Mouse (Mus musculus) left cerebral cortex, postnatal 36 days (tissue): Measurements from ENCODE around the gene Sept1. TPM values are rescaled to one million over a fixed set of nuclear protein-coding genes. Genes with fewer than 3 reads are reported as not detected.
A peak's percentile ranks its signal among the peaks of the same experiment; 100 is the strongest.
"Not testable (repeated sequence)": the region's sequence is repeated elsewhere in the genome, so short reads cannot be mapped to it uniquely, and the experiment has no call there.

Experiments
- DNase-seq, 2 experiments: peaks; one replicate each; pipeline ENCODE4 v3.0.0; 2021 to 2022; ENCODE audit warnings: low spot score in 2 of 2, mixed read lengths in 1 of 2
- intact Hi-C: fragments of 180-260 bp; cut with DNase I; formaldehyde crosslinking; loops from one replicate; pipeline ENCODE4 v1.15.1; 2025
- total RNA-seq, 2 experiments: library from RNA; stranded (reverse); gene quantifications; 2 replicates each; pipeline ENCODE4 v1.2.3; 2021

Sept1 gene
- total RNA-seq, 2 experiments from 2014 or later: 3.2 to 5.6 TPM

GRCm38 (mm10) chr7:127255965-127256364, 23.0 kb upstream of the Sept1 start:
- intact Hi-C loops: no loop called here
- no peak for DNase-seq

- intact Hi-C loops: no loop called here
- DNase-seq: no peak
These were observed 22.1 kb upstream of the Sept1 start for GRCm38 (mm10) chr7:127255008-127255407.

GRCm38 (mm10) chr7:127253821-127254769, 21.2 kb upstream of the Sept1 start:
- peak; percentile 94 to 97 for DNase-seq
- intact Hi-C loops: no loop called here

- no peak for DNase-seq
- intact Hi-C loops: no loop called here
These were observed 20.4 kb upstream of the Sept1 start for GRCm38 (mm10) chr7:127253341-127253740.

GRCm38 (mm10) chr7:127252414-127252813, 19.5 kb upstream of the Sept1 start:
- DNase-seq: no peak
- intact Hi-C loops: no loop called here

- intact Hi-C loops, DNase-seq: not testable (repeated sequence)
These were observed 17.6 kb upstream of the Sept1 start for GRCm38 (mm10) chr7:127250511-127250910.

- intact Hi-C loops: no loop called here
- DNase-seq: peak in 1 of 2 experiments; percentile 23
These were observed 12.0 kb upstream of the Sept1 start for GRCm38 (mm10) chr7:127244658-127245510.

- peak; percentile 91 to 93 for DNase-seq
- intact Hi-C loops: no loop called here
These were observed 11.1 kb upstream of the Sept1 start, which contains the start of gene Zfp771 for GRCm38 (mm10) chr7:127243870-127244657. Gene Zfp771 (plus strand): TSS chr7:127244274.

- DNase-seq: no peak
- intact Hi-C loops: no loop called here
These were observed 10.5 kb upstream of the Sept1 start for GRCm38 (mm10) chr7:127243361-127243867.

GRCm38 (mm10) chr7:127234777-127235176, 1.8 kb upstream of the Sept1 start:
- DNase-seq: no peak

GRCm38 (mm10) chr7:127233765-127234164, 835 bp upstream of the Sept1 start:
- intact Hi-C loops: no loop called here
- DNase-seq: no peak

More at GRCm38 (mm10) chr7:127234777-127235176, 1.8 kb upstream of the Sept1 start:
- intact Hi-C loops: no loop called here

- intact Hi-C loops: no loop called here
- DNase-seq: no peak
These were observed 429 bp upstream of the Sept1 start for GRCm38 (mm10) chr7:127233368-127233749.

- intact Hi-C loops: no loop called here
- no peak for DNase-seq
These were observed 906 bp downstream of the Sept1 start for GRCm38 (mm10) chr7:127231826-127232621.

- no peak for DNase-seq
- intact Hi-C loops: no loop called here
These were observed 1.6 kb downstream of the Sept1 start for GRCm38 (mm10) chr7:127231376-127231775.

GRCm38 (mm10) chr7:127228615-127229303, 4.2 kb downstream of the Sept1 start:
- intact Hi-C loops: no loop called here

GRCm38 (mm10) chr7:127225147-127225995, 7.6 kb downstream of the Sept1 start:
- no peak for DNase-seq
- intact Hi-C loops: no loop called here

More at GRCm38 (mm10) chr7:127228615-127229303, 4.2 kb downstream of the Sept1 start:
- peak; percentile 69 to 77 for DNase-seq

GRCm38 (mm10) chr7:127224616-127225015, 8.3 kb downstream of the Sept1 start:
- intact Hi-C loops: no loop called here
- no peak for DNase-seq
